Mouse (Mus musculus) limb, embryonic 12.5 days (tissue): ENCODE measurements at regions not wholly inside any gene's neighbourhood (a gene's known extent, or its start where the extent isn't known, plus 50 kb on each side); places are given as distances from the start of the nearest gene placed in this dataset.
A peak's percentile ranks its signal among the peaks of the same experiment; 100 is the strongest.

Experiments used
- ATAC-seq: fragments of 200-750 bp; cut with Nextera tagmentation; 2 replicates; pipeline ENCODE4 v1.8.0; 2017; ENCODE audit warnings: low read depth, moderate TSS enrichment; ENCODE audit not compliant: insufficient number of reproducible peaks, insufficient read depth, low FRiP score, low TSS enrichment
- H3K27ac ChIP-seq: fragments of 300-500 bp; sonication (generic); 2 replicates; pipeline ENCODE4 v1.5.1; 2016; ENCODE audit warnings: mild to moderate bottlenecking, moderate library complexity
- H3K27me3 ChIP-seq: fragments of 300-500 bp; sonication (generic); 2 replicates; pipeline ENCODE4 v1.6.1; 2016; ENCODE audit warnings: mild to moderate bottlenecking, moderate library complexity
- H3K36me3 ChIP-seq: fragments of 300-500 bp; sonication (generic); 2 replicates; pipeline ENCODE4 v1.6.1; 2016; ENCODE audit warnings: mild to moderate bottlenecking, moderate library complexity
- H3K4me1 ChIP-seq: fragments of 300-500 bp; sonication (generic); replicated peaks from 2 replicates; pipeline ENCODE4 v1.6.1; 2016
- H3K4me2 ChIP-seq: fragments of 300-500 bp; sonication (generic); 2 replicates; pipeline ENCODE4 v1.6.1; 2016; ENCODE audit warnings: mild to moderate bottlenecking, moderate library complexity
- H3K4me3 ChIP-seq: fragments of 300-500 bp; sonication (generic); replicated peaks from 2 replicates; pipeline ENCODE4 v1.5.1; 2016; ENCODE audit warnings: mild to moderate bottlenecking
- H3K9ac ChIP-seq: fragments of 300-500 bp; sonication (generic); replicated peaks from 2 replicates; pipeline ENCODE4 v1.6.1; 2016; ENCODE audit warnings: mild to moderate bottlenecking, moderate library complexity
- H3K9me3 ChIP-seq: fragments of 300-500 bp; sonication (generic); 2 replicates; pipeline ENCODE4 v1.6.1; 2016; ENCODE audit warnings: mild to moderate bottlenecking, moderate library complexity
- WGBS: fragments of 180-500 bp; shearing (Covaris S2); methylation state at CpG from one replicate; pipeline ENCODE4 v1.1.7; 2016; 5-methylcytosine and 5-hydroxymethylcytosine counted together

DNA sequence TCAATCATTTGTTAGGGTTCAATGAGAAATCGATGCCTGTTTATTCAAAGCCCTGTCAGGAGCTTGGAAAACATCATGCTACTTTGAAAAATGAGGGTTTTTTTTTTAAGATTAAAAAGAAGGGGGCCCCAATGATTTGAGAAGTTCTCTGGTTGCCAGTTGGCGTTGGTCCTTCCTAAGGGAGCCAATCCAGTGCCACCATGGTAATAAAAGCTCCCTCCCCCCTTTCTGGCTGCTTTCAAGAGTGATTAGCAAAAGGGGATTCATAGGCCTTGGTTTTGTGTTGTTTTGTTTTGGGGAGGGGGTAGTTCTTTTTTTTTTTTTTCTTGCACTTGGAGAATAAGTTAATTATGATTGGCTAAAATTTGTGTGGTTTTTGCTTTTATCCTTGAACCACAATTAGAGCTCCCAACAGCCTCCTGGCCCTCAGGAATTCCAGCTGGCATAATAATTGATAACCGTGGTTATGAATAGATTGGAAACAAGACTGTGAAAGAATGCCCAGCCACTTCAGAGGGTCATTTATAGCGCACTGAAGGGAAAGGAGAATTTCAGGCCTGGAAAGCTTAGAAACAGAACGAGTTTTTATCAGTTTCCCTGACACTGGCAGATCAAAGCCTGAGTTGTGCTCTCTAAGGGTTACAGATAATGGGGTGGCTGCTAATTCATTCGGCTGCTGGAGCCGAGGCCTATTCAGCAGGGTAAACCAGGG lies 266.0 kb downstream of the Fam49a start:
- WGBS: 28% methylated on average over 7 of the region's 7 CpGs
- Histone ChIP-seq H3K9ac (no peak overlapping the region), H3K27me3 (no peaks in the 10 kb centered on the region), H3K27ac (no peak overlapping the region), H3K9me3 (no peaks in the 10 kb centered on the region), H3K4me3 (no peak overlapping the region), H3K36me3 (no peaks in the 10 kb centered on the region), H3K4me2 (no peak overlapping the region), H3K4me1 (no peaks in the 10 kb centered on the region; the same call in 1 of the 2 replicates)
- ATAC-seq: no peak

DNA sequence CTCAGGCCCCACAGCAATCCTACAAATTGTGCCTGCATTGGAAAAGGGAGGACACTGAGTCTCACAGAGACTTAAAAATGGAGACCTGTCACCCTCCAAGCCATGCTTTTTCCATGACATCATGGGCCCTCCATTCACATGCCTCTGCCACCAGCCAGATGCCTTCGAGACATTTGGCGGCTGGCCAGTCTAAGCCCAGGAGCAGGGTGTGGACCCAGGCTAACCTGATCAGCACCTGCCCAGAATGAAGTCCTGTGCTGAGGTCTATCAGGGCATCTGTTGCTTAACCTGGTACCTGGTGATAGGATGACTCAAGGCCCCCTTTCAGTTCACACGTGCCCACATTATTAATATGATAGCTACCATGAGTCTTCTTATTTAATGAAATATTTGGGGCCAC lies 265.4 kb downstream of the Fam49a start:
- WGBS: 80% methylated on average over 3 of the region's 3 CpGs
- H3K9me3 ChIP-seq: no peaks in the 10 kb centered on the region
- ATAC-seq: no peak
- no peaks in the 10 kb centered on the region for H3K27me3 ChIP-seq
- H3K4me1 ChIP-seq: no peaks in the 10 kb centered on the region; the same call in 1 of the 2 replicates
- H3K27ac ChIP-seq: no peak overlapping the region
- H3K4me2 ChIP-seq: no peak overlapping the region
- no peak overlapping the region for H3K4me3 ChIP-seq
- no peak overlapping the region for H3K9ac ChIP-seq
- H3K36me3 ChIP-seq: no peaks in the 10 kb centered on the region

DNA sequence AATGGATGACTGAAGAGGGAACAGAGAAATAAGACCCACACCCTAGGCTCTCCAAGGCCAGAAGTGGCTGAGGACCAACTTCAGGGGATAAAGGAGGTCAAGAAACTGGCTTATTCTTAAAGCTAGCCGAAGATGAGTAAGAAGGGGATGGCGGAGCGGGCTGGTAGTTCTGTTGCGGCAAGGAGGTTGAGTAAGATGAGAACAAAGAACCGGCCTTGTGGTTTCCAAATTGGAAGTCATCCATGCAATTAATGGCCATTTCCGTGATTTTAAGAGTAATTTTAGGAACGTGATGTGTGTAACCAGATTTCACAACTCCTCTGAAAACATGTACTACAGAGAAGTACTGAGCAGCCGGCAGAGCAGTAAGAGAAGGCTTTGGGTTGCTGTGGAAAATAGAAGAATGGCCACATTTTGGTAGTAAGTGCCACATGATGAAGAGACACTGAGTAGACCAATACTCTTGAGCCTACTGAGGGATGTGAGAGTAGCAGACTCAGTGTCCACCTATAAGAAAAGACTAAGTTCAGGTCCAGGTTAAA lies 258.4 kb downstream of the Fam49a start:
- WGBS: 91% methylated on average over 8 of the region's 8 CpGs
- Histone ChIP-seq H3K4me2 (no peak overlapping the region), H3K4me3 (no peak overlapping the region), H3K27me3 (no peaks in the 10 kb centered on the region), H3K36me3 (no peaks in the 10 kb centered on the region), H3K9ac (no peak overlapping the region), H3K9me3 (no peaks in the 10 kb centered on the region), H3K27ac (no peak overlapping the region), H3K4me1 (no peaks in the 10 kb centered on the region)
- ATAC-seq: no peak

DNA sequence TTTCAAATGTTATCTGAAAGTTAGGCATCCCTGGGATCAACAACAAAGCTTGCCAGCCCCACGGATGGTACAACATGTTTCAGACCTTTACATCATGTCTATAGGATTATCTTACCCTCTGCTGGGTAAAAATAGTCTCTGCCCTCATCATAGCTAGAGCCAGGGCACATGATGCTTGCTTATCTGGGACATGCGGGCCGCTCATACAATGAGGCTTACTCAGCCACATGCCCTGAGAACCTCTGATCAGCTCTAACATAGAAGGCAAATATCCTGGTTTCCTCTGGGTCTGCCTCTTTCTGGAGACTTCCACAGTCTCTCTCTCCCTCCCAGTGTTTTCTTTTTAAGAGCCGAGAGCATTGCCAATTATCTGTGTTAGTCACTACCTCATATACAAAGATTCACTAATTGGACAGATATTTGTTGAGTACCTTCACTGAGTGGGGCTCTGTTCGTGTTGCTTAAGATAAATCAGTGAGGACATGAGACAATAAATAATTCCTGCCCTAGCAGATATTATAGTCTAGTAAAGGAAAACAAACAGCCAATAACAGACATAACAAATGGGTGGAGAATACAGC lies 256.6 kb downstream of the Fam49a start:
- Histone ChIP-seq H3K4me3 (no peak overlapping the region), H3K4me2 (no peak overlapping the region), H3K27ac (no peak overlapping the region), H3K9ac (no peak overlapping the region), H3K4me1 (no peaks in the 10 kb centered on the region), H3K9me3 (no peaks in the 10 kb centered on the region), H3K36me3 (no peaks in the 10 kb centered on the region), H3K27me3 (no peaks in the 10 kb centered on the region)
- WGBS: 67% methylated on average over 5 of the region's 5 CpGs
- ATAC-seq: no peak

DNA sequence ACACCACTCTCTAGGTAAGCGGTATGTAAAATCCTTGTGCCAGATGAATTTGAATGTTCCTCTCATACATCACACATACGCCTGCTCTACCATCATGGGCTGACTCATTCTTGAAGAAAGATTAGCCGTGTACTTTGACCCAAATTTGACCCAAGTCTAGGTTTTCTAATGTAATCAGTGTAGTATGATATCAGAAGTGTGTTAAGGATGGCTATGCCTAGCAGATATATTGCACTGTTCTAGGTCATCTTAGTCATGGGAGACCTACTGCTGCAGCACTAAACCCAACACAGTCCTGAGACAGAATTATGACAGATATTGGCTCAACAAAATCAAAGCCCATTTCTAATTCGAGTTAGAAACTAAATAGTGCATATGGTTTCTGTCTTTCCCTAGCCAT lies 255.1 kb downstream of the Fam49a start:
- no peak overlapping the region for H3K4me3 ChIP-seq
- no peak overlapping the region for H3K4me2 ChIP-seq
- H3K27ac ChIP-seq: no peak overlapping the region
- 85% methylated on average over 4 of the region's 4 CpGs for WGBS
- no peaks in the 10 kb centered on the region for H3K4me1 ChIP-seq
- no peaks in the 10 kb centered on the region for H3K36me3 ChIP-seq
- H3K27me3 ChIP-seq: no peaks in the 10 kb centered on the region
- ATAC-seq: no peak
- H3K9ac ChIP-seq: no peak overlapping the region
- no peaks in the 10 kb centered on the region for H3K9me3 ChIP-seq

DNA sequence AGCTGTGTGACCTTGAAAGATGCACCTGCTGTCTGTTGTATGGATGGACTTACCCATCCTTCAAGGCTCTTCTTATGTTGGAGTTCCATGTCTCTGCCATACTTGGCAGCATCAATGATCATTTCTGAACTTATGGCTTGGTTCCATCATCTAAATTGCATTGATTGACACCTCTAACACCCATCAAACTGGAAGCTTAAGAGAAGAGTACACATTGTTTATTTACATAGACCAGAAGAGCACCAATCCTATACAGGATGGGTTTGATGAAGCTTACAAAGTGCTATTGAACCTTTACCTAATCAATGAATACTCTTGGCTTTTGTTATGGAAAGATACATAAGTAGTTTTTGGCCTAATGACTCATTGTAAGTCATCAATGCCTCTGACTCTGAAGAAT lies 248.8 kb downstream of the Fam49a start:
- Histone ChIP-seq H3K36me3 (no peaks in the 10 kb centered on the region), H3K27me3 (no peaks in the 10 kb centered on the region), H3K4me3 (no peak overlapping the region), H3K9ac (no peak overlapping the region), H3K4me1 (peaks cover 19% of the 10 kb centered on the region), H3K27ac (no peak overlapping the region), H3K9me3 (no peaks in the 10 kb centered on the region), H3K4me2 (no peak overlapping the region)
- ATAC-seq: no peak

DNA sequence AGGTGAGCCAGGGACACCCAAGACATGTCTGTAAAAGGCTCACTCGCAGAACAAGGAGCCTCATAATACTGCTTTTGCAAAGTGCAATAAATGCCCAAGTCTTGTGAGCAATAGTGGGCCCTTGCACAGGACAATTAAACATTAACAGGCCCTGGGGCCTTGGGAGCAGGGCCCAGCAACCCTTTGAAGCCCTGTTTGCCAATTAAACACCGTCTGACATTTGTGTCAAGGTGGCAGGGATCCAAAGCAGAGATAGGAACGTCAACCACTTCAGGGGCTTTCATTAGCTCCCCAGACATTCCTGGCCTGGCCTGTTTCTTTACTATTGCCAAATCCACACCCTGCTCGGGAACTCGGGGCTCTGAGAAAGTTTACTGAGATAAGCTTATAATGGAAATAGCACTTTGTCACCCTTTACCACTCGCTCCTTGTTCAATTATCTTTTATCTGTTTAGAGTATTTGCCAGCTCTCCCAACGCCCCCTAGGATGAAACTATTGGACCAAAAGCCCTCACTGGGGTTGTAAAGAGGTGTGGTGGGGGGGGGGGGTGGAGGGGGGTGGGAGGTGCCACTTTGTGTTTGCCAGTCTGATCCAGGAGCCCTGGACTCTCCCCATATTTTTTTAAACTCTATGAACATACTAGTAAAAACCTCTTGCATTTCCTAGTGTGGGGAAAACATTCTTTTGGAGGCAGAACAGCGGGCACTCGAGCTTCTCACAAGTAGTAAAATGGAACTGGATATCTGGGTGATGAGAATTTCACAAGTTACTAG lies 247.4 kb downstream of the Fam49a start:
- Histone ChIP-seq H3K4me2 (no peak overlapping the region), H3K4me3 (no peak overlapping the region), H3K36me3 (no peaks in the 10 kb centered on the region), H3K9ac (no peak overlapping the region), H3K4me1 (peaks cover 19% of the 10 kb centered on the region), H3K27ac (peak overlapping the region; percentile 75), H3K9me3 (no peaks in the 10 kb centered on the region), H3K27me3 (no peaks in the 10 kb centered on the region)
- 14% methylated on average over 9 of the region's 9 CpGs for WGBS
- peak; percentile 90 for ATAC-seq

DNA sequence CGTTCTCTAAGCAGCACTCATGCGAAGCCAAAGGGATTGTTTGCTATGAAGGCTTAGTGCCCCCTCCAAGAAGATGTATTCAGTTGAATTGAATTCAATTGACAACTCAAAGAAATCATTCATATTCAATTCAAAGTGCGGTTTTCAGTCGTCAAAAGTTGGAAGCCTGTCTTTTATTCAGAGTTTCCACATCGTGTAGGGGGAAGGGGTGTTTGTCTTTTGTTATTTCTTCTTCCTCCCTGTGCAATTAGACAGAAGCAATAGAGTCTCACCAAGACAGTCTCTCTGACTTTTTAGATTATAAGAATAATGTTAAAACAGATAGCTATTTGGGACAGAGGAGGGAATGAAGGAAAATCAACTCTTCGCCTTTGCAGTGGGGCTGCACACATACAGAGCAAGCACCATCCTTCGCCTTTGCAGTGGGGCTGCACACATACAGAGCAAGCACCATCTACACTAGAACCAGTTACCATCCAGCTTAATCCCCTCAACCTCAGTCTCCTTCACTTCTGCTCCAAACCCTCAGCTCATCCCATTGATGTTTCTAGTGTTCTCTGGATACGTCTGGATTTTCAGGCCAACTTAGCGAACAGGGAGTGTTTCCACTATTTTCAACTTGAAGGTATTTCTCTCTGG lies 246.7 kb downstream of the Fam49a start:
- Histone ChIP-seq H3K36me3 (no peaks in the 10 kb centered on the region), H3K27ac (peak overlapping the region; percentile 75), H3K4me3 (no peak overlapping the region), H3K27me3 (no peaks in the 10 kb centered on the region), H3K4me2 (no peak overlapping the region), H3K4me1 (peaks cover 19% of the 10 kb centered on the region), H3K9ac (no peak overlapping the region), H3K9me3 (no peaks in the 10 kb centered on the region)
- WGBS: 63% methylated on average over 9 of the region's 9 CpGs
- ATAC-seq: no peak

DNA sequence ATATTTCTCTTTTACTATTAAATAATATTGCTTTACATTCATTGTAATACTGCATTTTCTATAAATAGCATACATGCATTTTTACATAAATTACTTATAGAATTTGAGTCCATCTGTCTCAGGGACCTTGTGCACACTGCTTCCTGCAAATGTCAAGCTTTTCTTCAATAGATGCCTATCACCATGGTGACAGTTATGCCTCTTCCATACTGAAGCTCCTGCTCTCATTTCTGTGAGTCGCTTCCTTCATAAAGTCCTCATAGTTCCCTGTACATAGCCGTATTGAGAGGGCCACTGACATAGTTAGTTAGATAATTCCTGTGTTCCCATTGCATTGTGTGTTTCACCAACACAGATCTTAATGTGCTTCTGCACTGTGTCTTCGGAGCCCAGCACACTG lies 244.7 kb downstream of the Fam49a start:
- WGBS: 89% methylated on average over 3 of the region's 3 CpGs
- ATAC-seq: no peak
- Histone ChIP-seq H3K9me3 (no peaks in the 10 kb centered on the region), H3K36me3 (no peaks in the 10 kb centered on the region), H3K4me3 (no peak overlapping the region), H3K27me3 (no peaks in the 10 kb centered on the region), H3K4me1 (peaks cover 19% of the 10 kb centered on the region), H3K9ac (no peak overlapping the region), H3K27ac (no peak overlapping the region), H3K4me2 (no peak overlapping the region)

DNA sequence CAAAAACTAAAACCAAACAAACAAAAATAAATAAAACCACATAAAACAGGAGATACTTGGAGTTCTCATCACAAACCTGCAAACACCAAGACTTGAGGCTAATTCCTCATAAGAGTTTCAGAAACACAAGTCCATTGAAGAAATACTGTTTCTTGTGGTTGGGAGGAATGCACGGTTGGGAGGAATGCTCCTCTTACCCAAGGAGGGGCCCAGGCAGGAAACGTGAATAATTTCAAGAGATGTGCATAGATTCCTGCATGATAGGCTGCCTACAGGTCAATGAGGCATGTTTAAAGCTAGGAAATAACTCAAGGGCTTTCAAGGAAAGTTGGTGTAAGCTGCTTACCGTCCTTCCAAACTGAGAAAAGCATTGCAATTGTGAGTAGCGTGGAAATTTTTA lies 243.7 kb downstream of the Fam49a start:
- H3K4me2 ChIP-seq: no peak overlapping the region
- H3K36me3 ChIP-seq: no peaks in the 10 kb centered on the region
- H3K4me3 ChIP-seq: no peak overlapping the region
- 79% methylated on average over 4 of the region's 4 CpGs for WGBS
- H3K27ac ChIP-seq: no peak overlapping the region
- no peak for ATAC-seq
- H3K9me3 ChIP-seq: no peaks in the 10 kb centered on the region
- H3K27me3 ChIP-seq: no peaks in the 10 kb centered on the region
- peaks cover 19% of the 10 kb centered on the region for H3K4me1 ChIP-seq
- no peak overlapping the region for H3K9ac ChIP-seq

DNA sequence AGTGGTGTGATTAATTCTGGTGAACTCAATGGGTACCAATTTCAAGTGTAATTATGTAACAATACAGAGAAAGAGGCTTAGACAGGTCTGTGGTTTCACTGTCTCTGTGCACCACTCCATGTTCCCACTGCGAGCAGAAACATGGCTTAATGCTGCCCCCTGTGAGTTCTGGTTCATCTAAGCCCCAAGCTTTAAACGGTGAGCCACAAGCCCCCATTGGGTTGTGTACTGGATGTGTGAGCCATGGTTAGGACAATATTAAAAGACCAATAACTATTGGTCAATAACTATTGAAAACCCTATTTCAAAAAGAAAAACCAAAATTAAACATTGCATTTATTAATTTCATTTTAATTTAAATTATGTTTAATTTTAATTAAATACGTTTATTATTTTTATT lies 238.0 kb downstream of the Fam49a start:
- WGBS: 80% methylated on average over 3 of the region's 3 CpGs

More for the DNA sequence above, 238.0 kb downstream of the Fam49a start:
- no peak for ATAC-seq
- Histone ChIP-seq H3K9ac (no peak overlapping the region), H3K27ac (no peak overlapping the region), H3K4me2 (no peak overlapping the region), H3K27me3 (no peaks in the 10 kb centered on the region), H3K4me3 (no peak overlapping the region), H3K36me3 (no peaks in the 10 kb centered on the region), H3K4me1 (no peaks in the 10 kb centered on the region), H3K9me3 (no peaks in the 10 kb centered on the region)
